Mouse (Mus musculus): ENCODE data around the gene Tbl1xr1.

Tbl1xr1 gene

GRCm38 (mm10) chr3:22198802-22199201 lies 122.3 kb downstream of the Tbl1xr1 start:
- no peak for DNase-seq (ENCODE audit: low spot score in 2 of 2)

- no peak for DNase-seq (ENCODE audit: low spot score in 2 of 2)
Measured at GRCm38 (mm10) chr3:22204186-22204585, 127.7 kb downstream of the Tbl1xr1 start.

- no peak for DNase-seq (ENCODE audit: low spot score in 2 of 2)
Measured at GRCm38 (mm10) chr3:22221557-22221956, 145.1 kb downstream of the Tbl1xr1 start.

DNA sequence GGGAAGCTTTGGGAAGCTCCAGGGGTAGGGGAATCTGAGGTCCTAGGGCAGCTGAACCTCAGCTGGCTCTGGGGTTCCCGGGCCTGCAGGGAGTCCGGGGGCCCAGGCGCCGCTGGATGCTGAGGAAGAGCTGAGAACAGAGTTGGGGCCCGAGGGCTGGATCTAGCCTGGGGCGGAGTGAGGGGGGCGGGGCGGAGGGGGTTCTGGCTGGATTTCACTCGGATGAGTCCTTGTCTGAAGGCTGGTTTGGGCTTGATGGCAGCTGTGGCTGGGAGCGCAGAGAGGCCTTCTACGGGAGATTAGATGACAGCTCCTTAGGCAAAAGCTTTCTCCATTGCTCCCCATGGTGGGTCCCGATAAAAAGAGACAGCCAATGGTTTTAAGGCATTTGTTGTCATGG lies 145.9 kb downstream of the Tbl1xr1 start:
- no peak for DNase-seq (ENCODE audit: low spot score in 2 of 2)

DNA sequence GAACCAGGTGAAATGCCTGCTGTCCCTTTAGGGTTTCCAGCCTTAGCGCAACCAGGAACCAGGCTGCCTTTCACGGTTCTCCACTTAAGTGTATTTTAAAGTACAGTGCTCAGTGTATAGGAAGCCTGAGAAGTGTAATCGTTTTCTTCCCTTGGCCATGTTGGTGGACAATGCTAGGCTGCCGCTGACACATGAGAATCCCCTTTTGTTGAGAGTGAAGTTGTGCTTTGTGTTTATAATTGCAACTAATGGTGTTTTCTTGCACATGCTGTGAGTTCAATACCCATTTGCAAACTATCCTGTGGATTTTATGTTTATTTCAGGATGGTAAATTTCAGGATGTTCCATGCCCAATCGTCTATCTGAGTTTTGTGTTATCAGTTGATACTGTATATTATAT lies 146.6 kb downstream of the Tbl1xr1 start:
- DNase-seq (ENCODE audit: low spot score in 2 of 2): no peak

DNA sequence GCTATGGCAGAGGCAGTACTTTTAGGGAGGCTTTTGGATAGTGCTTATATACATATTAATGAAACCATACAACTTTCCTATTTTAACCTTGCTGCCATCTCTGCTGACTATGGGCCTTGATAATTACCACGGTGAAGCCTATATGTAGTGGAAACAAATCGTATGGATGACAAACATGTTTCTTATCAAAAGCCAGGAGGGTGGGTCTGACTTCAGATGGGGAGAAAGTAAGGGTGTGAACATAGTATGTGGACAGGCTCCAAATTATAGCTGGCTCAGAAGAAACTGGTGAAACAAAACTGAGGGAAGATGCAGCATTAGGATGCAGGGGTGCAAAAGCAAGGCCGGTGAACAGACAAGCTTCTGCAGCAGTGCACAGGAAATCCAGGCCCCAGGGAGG lies 151.6 kb downstream of the Tbl1xr1 start:
- DNase-seq (ENCODE audit: low spot score in 2 of 2): no peak

- DNase-seq (ENCODE audit: low spot score in 2 of 2): no peak
Measured at GRCm38 (mm10) chr3:22230635-22231034, 154.2 kb downstream of the Tbl1xr1 start.

DNA sequence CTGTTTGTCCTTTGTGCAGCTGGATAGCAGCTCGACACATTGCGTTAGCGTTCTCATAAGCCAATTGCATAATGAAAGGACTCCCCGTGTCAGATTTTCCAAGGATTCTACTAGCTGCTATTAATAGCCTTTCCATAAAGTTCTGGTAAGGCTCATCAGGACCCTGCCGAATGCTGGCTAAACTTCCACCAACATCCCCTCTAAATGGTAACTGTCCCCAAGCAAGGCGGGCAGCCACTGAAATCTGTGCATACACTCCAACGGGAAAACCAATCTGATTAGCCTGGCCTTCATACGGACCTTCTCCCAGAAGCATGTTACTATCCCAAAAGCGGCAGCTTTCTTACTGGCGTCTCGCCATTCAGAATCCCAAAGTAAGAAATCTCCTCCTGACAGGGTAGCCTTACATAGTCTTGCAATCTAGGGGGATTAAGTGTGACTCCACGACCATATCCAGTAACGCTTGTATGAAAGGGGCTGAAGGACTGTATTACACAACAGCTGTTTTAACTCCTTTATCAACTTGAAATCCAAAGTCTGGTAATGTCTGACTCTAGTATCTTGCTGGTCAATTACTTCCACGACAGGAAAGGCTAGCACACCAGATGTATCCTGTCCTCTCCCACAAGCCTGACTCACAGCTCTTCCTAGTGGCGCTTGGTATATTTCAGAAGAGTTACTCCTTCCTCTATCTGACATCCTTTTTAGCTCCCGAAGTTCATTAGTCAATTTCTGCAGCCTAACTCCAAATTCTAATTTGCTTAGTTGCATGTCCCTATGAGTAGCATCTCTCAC lies 161.9 kb downstream of the Tbl1xr1 start:
- no peak for DNase-seq (ENCODE audit: low spot score in 2 of 2)

Data from frontal cortex, postnatal 25 days (tissue).